Mouse (Mus musculus) megakaryocyte, embryonic 14.5 days (primary cell): ENCODE measurements at regions not wholly inside any gene's neighbourhood (a gene's known extent, or its start where the extent isn't known, plus 50 kb on each side); places are given as distances from the start of the nearest gene placed in this dataset.

ENCODE experiments used
- H3K27me3 ChIP-seq: replicated peaks from 2 replicates; pipeline ENCODE3; 2012; ENCODE audit warnings: inconsistent platforms
- H3K36me3 ChIP-seq: replicated peaks from 2 replicates; pipeline ENCODE3; 2012; ENCODE audit warnings: low read length, inconsistent platforms, mixed read lengths
- H3K4me1 ChIP-seq: 2 replicates; pipeline ENCODE4 v1.6.1; 2012; ENCODE audit warnings: inconsistent platforms
- H3K4me3 ChIP-seq: replicated peaks from 2 replicates; pipeline ENCODE3; 2012; ENCODE audit warnings: moderate library complexity, mild to moderate bottlenecking, inconsistent platforms
- H3K9me3 ChIP-seq: 2 replicates; pipeline ENCODE4 v1.6.1; 2012; ENCODE audit warnings: inconsistent platforms
- FLI1 ChIP-seq: IDR thresholded peaks from 2 replicates; pipeline ENCODE4 v1.6.1; 2012; ENCODE audit warnings: low read length, inconsistent platforms, mixed read lengths
- GATA1 ChIP-seq: IDR thresholded peaks from 3 replicates; pipeline ENCODE4 v1.6.1; 2012; ENCODE audit warnings: mixed read lengths, low read length, inconsistent platforms, borderline replicate concordance

GRCm38 (mm10) chr15:93096335-93096734 is 178.6 kb downstream of the Gxylt1 start:
- Histone ChIP-seq H3K9me3 (peaks cover 5% of the 10 kb centered on the region), H3K36me3 (peaks cover 2% of the 10 kb centered on the region), H3K4me1 (peaks cover 37% of the 10 kb centered on the region), H3K4me3 (peak overlapping the region; percentile 14), H3K27me3 (no peaks in the 10 kb centered on the region)
- TF ChIP-seq GATA1, result no peak
- TF ChIP-seq FLI1, result no peak

GRCm38 (mm10) chr15:93095224-93095623 is 179.8 kb downstream of the Gxylt1 start:
- H3K4me3 ChIP-seq, result no peak overlapping the region
- peaks cover 5% of the 10 kb centered on the region for H3K9me3 ChIP-seq
- TF ChIP-seq FLI1, result no peak
- no peak for TF ChIP-seq GATA1
- H3K36me3 ChIP-seq, result peaks cover 2% of the 10 kb centered on the region
- no peaks in the 10 kb centered on the region for H3K27me3 ChIP-seq
- peaks cover 44% of the 10 kb centered on the region for H3K4me1 ChIP-seq

GRCm38 (mm10) chr15:93094202-93095135 is 180.5 kb downstream of the Gxylt1 start:
- Histone ChIP-seq H3K27me3 (no peaks in the 10 kb centered on the region), H3K36me3 (peaks cover 2% of the 10 kb centered on the region), H3K9me3 (peaks cover 5% of the 10 kb centered on the region), H3K4me3 (peak overlapping the region; percentile 84), H3K4me1 (peaks cover 51% of the 10 kb centered on the region)
- TF ChIP-seq FLI1 (no peak), GATA1 (no peak)

- TF ChIP-seq GATA1 (no peak; the same call in 2 of the 3 replicates), FLI1 (no peak)
- H3K9me3 ChIP-seq, result no peaks in the 10 kb centered on the region
- H3K4me1 ChIP-seq, result peaks cover 53% of the 10 kb centered on the region
- H3K4me3 ChIP-seq, result peak overlapping the region; percentile 65
- no peaks in the 10 kb centered on the region for H3K36me3 ChIP-seq
- H3K27me3 ChIP-seq, result no peaks in the 10 kb centered on the region
Observed at GRCm38 (mm10) chr15:93091396-93091795, 183.6 kb downstream of the Gxylt1 start.

GRCm38 (mm10) chr15:93089347-93089746 is 185.6 kb downstream of the Gxylt1 start:
- H3K9me3 ChIP-seq, result no peaks in the 10 kb centered on the region
- peak overlapping the region; percentile 4 for H3K4me3 ChIP-seq
- no peak for TF ChIP-seq FLI1
- no peak for TF ChIP-seq GATA1
- no peaks in the 10 kb centered on the region for H3K27me3 ChIP-seq
- H3K36me3 ChIP-seq, result no peaks in the 10 kb centered on the region
- peaks cover 47% of the 10 kb centered on the region for H3K4me1 ChIP-seq

- no peak overlapping the region for H3K4me3 ChIP-seq
- no peaks in the 10 kb centered on the region for H3K9me3 ChIP-seq
- H3K4me1 ChIP-seq, result peaks cover 34% of the 10 kb centered on the region
- no peaks in the 10 kb centered on the region for H3K27me3 ChIP-seq
- H3K36me3 ChIP-seq, result peaks cover 6% of the 10 kb centered on the region
- TF ChIP-seq FLI1 (no peak), GATA1 (no peak)
Observed at GRCm38 (mm10) chr15:93084967-93085617, 189.9 kb downstream of the Gxylt1 start.

- H3K4me1 ChIP-seq, result peaks cover 19% of the 10 kb centered on the region
- H3K27me3 ChIP-seq, result no peaks in the 10 kb centered on the region
- TF ChIP-seq GATA1 (no peak), FLI1 (no peak)
- no peak overlapping the region for H3K4me3 ChIP-seq
- H3K9me3 ChIP-seq, result 0 out of 2 replicates have a peak, but pooled peaks cover 5% of the 10 kb centered on the region
- peaks cover 4% of the 10 kb centered on the region for H3K36me3 ChIP-seq
Observed at GRCm38 (mm10) chr15:93074070-93074469, 200.9 kb downstream of the Gxylt1 start.

GRCm38 (mm10) chr15:93062213-93063131 is 212.5 kb downstream of the Gxylt1 start:
- Histone ChIP-seq H3K4me1 (no peaks in the 10 kb centered on the region), H3K9me3 (peaks cover 8% of the 10 kb centered on the region; the same call in 1 of the 2 replicates), H3K27me3 (no peaks in the 10 kb centered on the region), H3K4me3 (no peak overlapping the region), H3K36me3 (no peaks in the 10 kb centered on the region)
- TF ChIP-seq FLI1, result no peak
- no peak for TF ChIP-seq GATA1

GRCm38 (mm10) chr15:93053471-93053870 is 221.5 kb downstream of the Gxylt1 start:
- H3K9me3 ChIP-seq, result peaks cover 13% of the 10 kb centered on the region; the same call in 1 of the 2 replicates
- TF ChIP-seq FLI1 (no peak), GATA1 (no peak)
- no peaks in the 10 kb centered on the region for H3K27me3 ChIP-seq
- no peaks in the 10 kb centered on the region for H3K36me3 ChIP-seq
- no peaks in the 10 kb centered on the region for H3K4me1 ChIP-seq
- H3K4me3 ChIP-seq, result no peak overlapping the region

- Histone ChIP-seq H3K36me3 (no peaks in the 10 kb centered on the region), H3K4me1 (peaks cover 21% of the 10 kb centered on the region), H3K9me3 (no peaks in the 10 kb centered on the region), H3K27me3 (no peaks in the 10 kb centered on the region), H3K4me3 (no peak overlapping the region)
- TF ChIP-seq FLI1 (no peak), GATA1 (no peak)
Observed at GRCm38 (mm10) chr15:93027185-93027584, 247.8 kb downstream of the Gxylt1 start.
